Mouse (Mus musculus) layer of hippocampus, postnatal 25 days (tissue): ENCODE measurements around the gene Elp4. TPM values are rescaled to one million over a fixed set of nuclear protein-coding genes. Genes with fewer than 3 reads are reported as not detected.
A peak's percentile ranks its signal among the peaks of the same experiment; 100 is the strongest.

Source experiments
- DNase-seq, 2 experiments: peaks; one replicate each; pipeline ENCODE4 v3.0.0; 2022; ENCODE audit warnings: mixed read lengths in 2 of 2, low spot score in 1 of 2; ENCODE audit errors: extremely low spot score in 1 of 2
- total RNA-seq, 2 experiments: library from RNA; stranded (reverse); gene quantifications; 2 replicates each; pipeline ENCODE4 v1.2.3; 2021

Gene Elp4
- total RNA-seq, 2 experiments from 2014 or later: 20.7 to 21.7 TPM

DNA sequence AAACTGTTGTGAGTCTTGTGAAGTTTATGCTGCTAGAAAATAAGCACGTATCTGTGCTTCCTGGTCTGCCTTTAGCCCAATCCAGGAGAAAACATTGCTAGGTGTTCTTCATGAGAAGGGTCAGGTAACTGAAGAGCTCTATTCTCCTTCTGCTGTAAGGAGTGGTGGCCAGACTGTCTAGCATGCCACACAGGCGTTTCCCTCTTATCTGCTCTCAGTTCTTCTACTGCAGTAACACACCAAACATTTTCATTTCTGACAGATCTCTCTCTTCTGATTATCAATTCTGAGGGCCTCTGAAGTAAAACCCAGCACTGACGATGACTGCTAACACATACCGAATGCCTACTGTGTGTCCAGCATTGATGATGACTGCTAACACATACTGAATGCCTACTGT, 98.3 kb downstream of the Elp4 start:
- no peak for DNase-seq

- no peak for DNase-seq
These were observed 99.2 kb downstream of the Elp4 start for GRCm38 (mm10) chr2:105805210-105805609.

DNA sequence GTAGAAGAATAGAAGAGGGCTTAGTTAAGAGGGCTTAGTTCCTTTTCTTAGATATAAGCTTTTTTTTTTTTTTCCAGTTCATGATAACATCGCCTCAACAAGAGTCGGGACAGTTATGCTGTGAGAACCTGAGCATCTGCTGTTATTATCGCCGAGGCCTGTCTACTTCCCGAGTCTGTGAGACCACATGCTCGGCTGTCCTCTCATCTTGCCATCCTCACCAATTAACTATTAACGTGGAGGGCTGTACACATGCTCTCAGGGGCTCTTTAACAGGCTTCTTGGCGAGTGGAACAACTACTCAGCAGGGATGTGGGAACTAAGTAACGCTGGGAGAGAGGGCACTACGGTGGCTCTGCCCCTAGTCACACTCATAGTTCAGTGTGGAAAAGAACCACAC, 99.9 kb downstream of the Elp4 start:
- DNase-seq: no peak

DNA sequence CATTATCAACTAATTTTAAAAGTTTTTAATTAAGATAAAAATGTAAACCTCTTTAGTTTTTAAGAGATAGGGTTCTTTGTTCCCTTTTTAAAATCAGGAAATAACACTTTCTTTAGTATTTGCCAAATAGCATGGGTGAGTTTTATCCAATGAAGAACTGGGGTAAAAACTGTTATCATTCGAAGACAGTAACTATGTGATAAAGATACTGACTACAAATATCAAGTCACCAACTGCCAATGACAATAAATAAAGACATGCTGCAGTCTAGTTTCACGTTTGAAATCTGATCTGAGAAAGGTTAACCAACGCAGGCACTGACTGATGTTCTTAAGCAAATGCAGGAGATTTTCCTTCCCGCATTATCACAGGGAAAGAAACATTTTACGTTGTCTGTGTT, 100.9 kb downstream of the Elp4 start:
- no peak for DNase-seq

- no peak for DNase-seq
These were observed 101.5 kb downstream of the Elp4 start for GRCm38 (mm10) chr2:105802902-105803301.

- no peak for DNase-seq
These were observed 102.8 kb downstream of the Elp4 start for GRCm38 (mm10) chr2:105801536-105801935.

GRCm38 (mm10) chr2:105800694-105801093, 103.7 kb downstream of the Elp4 start:
- DNase-seq: no peak

DNA sequence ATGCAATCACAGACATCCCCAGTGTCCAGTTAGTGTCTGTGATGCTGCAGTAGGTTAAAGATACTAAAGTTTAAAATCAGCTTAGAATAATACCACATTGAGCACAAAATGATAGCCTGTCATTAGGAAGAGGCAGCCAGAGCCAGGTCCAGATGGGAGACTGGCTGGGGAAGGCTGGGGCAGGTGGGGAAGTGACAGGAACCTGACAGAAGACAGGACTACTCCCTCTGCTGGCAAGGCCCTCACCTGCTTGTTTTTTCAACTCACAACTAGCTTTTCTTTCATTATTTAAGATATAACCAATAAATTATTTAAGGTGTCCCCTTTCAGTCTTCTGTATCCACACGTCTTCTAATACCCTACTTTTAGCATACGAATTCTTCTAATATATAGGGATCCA, 104.5 kb downstream of the Elp4 start:
- DNase-seq: peak in 1 of 2 experiments; percentile 16

DNA sequence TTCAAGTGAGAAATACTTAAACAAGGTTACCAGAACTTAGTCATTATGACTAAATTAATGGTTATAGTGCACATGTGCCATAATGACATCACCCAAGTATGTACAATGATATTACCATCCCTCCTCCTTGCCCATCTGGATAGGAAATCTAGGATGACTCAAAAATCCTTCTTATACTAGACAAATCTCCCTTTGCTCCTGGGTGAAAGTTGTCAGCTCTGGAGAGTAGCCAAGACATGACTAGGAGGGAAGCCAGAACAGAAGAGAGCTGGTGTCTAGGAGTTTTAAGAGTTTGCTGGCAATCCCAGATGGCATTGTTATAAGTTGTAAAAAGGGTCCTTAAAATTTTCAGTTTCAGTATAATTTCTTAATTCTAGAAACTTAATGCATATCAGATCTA, 106.5 kb downstream of the Elp4 start:
- DNase-seq: no peak

GRCm38 (mm10) chr2:105796101-105796500, 108.3 kb downstream of the Elp4 start:
- no peak for DNase-seq

DNA sequence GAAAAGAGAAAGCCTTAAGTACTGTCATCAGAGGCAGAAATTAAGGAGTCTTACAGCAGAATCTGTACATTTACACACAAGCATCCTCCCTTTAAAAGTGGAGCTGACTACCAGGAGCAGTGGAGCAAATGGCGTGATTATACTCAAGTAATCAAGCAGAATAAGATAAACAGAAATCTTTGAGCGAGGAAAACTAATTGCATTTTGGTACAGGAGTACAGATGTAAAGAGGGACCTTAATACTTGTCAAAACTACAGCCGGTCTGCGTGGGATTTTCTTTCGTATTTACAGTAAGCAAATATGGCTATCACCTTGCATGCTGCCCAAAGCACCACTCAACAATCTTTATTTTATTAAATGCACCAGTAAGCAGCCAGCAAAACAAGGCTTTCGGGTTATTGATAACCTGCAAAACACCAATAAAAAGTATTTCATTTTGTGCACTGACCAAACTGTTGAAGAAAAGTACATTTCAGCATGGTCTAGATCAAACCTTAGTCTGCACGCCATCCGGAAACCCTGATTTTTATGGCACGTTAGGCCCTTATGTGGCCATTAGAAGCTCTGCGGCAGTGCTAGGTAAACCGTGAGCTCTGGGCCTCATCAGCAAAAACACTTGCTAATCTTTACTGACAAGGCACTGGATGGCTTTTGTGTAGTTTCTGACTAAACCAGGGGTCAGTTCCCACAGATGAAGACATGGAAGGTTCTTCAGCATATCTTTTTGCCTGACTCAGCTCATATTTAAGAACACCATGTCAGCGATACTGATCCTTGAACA, 111.8 kb downstream of the Elp4 start:
- DNase-seq: no peak

DNA sequence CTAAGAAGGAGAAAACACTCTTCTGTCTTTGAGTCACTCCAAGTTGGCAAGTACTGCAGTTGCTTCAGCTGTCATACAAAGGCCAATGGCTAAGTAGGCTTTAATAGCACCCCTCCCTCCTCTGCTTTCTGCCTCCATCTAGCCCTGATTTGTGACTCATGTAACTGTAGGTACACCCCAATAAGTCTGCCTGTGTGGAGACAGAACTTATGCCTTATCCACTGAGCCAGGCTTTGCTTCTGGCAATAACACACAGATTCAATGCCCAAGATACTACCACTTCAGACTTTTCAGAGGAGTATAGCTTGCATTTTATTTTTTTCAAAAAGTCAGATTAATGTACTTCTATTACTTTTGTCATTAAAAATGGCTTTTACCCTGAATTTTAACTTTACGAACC, 114.4 kb downstream of the Elp4 start:
- no peak for DNase-seq

GRCm38 (mm10) chr2:105787726-105788125, 116.6 kb downstream of the Elp4 start:
- no peak for DNase-seq

DNA sequence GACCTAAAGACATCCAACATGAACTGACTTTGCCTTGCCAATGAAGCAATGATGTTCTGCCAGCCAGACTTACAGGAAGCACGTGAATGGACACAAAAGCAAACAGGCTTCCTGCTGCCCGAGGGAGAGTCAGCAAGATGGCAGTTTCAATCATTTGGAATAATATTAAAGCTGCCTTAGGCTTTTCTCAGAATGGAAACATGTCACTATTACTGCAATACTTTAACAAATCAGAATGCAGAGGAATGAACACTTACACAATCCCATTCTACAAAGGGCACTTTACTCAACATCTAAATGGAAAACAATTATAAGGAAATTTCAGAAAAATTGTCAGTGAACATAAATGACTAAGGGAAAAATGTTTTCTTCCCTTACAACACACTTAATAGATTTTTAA, 117.4 kb downstream of the Elp4 start:
- DNase-seq: no peak

DNA sequence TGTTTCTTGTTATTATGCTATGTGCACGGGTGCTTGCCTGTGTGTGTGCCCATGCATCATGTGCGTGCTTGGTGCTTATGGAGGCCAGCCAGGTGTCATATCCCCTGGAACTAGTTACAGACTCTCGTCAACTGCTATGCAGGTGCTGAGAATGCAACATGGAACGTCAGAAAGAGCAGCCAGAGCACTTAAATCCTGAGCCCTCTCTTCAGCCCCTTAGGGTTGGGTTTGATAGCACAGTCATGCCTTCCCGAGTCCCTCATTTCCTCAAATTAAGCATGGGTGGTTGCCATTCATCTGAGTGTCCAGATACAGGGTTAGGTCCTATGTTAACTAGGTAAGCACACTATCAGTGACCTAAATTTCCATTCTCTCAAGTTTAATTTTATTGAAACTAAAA, 121.5 kb downstream of the Elp4 start:
- DNase-seq: no peak

GRCm38 (mm10) chr2:105780739-105781138, 123.6 kb downstream of the Elp4 start:
- DNase-seq: no peak

DNA sequence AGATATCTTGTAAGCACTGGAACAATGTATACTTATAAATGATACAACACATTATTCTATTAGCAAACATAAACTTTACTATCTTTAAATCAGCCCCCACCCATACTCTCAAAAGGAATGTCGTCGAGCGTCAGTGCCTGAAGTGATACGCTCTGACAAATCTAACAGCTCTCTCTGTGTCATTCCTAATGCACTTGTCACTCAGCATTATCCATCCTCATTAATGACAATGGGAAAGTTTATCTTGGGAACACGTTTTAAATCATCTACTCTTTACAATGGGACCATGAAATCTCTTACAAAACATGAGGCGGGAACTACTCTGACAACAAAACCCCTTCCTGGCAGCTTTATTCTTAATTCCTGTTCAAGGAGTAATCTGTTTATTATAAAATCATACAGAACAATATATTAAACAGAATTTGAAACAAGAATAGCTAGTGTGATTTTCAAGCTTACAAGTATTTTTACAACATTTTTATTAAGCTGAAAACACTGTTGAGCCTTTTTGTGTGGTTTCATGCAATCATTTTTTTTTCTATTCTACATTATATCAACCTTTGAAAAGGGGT, 125.0 kb downstream of the Elp4 start:
- DNase-seq: no peak

GRCm38 (mm10) chr2:105771314-105771713, 133.1 kb downstream of the Elp4 start:
- no peak for DNase-seq

DNA sequence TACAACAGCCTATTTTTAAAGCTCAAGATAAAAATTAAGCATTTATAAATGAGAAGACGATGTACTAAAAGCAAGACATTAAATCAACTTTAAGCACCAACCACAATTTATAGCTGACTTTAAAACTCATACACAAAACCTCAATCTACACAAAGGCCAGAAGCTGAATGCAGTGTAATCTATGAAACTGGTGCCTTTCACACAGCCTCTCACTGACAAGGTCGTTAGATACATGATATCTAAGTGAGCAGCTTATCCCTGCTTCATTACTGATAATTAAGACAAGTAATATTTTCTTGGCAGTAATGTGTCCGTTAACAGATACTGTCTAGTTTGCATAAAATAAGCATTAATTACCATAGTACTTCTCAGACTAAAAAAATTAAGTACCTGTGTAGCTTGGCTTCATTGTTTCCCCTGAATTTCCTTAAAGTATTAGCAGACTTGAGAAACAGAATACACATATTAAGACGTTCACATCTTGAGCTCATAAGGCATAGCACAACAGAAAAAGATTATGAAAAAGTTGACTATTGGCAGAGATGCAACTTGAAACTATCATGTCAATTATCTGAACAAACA, 134.5 kb downstream of the Elp4 start:
- DNase-seq: no peak

DNA sequence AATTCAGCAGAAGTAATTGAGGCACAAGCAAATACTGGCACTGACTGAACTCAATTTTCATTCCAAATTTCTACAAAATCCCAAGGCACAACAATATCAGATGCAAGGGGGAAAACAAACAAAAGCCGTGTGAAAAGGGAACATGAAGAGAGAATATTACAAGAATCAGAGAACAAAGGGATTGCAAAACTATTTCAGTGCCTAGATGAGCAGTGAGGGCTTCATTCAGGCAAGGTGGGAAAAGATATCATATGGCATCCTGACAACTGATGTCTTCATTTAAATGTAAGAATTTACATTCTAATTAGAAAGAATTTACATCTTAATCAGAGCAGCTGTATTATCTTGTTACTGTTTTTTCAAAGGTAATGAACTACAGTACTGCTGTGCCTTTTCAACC, 150.9 kb downstream of the Elp4 start:
- DNase-seq: no peak

- DNase-seq: no peak
These were observed 155.3 kb downstream of the Elp4 start for GRCm38 (mm10) chr2:105749111-105749510.

GRCm38 (mm10) chr2:105746896-105747295, 157.5 kb downstream of the Elp4 start:
- no peak for DNase-seq
